Mouse (Mus musculus) mouse embryonic stem cell (cell line): ENCODE data around the gene Calm3.

Source experiments
- in situ Hi-C, 2 experiments: fragments of 300-500 bp; cut with MboI; formaldehyde crosslinking; loops; 1 replicate in 1 of 2; 3 replicates in 1 of 2; pipeline ENCODE4 v1.14.3; 2019 to 2020; ENCODE audit warnings: low sequenced_read_pairs in 2 of 2, low pct_unique_long_range_greater_than_20kb in 1 of 2, mixed read lengths in 1 of 2; ENCODE audit not compliant: unreplicated experiment in 1 of 2

Gene Calm3

GRCm38 (mm10) chr7:16944061-16944807 is 20.3 kb upstream of the Calm3 start, which contains the start of gene Pnmal2:
TSS of gene Pnmal2 (plus strand) at chr7:16944682.
- in situ Hi-C loops: no loop called here

- in situ Hi-C loops: no loop called here
Measured at GRCm38 (mm10) chr7:16942861-16943260, 18.9 kb upstream of the Calm3 start.

DNA sequence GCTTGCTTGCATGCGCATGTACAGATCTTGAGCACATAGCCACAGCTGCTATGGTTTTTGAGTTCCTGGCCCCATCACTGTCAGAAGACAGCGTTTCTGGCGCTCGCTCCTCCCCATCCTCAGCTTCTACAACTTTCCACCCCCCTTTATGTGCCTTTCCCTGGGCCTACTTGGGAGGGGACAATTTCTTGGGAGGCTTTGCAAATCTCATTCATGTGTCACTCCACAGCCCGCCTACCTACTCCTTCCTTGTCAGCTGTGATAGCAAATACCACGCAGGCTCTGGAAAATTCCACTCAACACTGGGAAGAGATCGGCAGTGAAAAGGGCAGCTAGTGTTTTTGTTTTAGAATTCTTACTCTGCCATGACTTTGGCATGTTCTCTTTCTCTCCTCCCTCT is 16.4 kb upstream of the Calm3 start:
- in situ Hi-C loops: no loop called here

GRCm38 (mm10) chr7:16938117-16938791 is 14.3 kb upstream of the Calm3 start:
- in situ Hi-C loops: loop anchor here (10.0 kb wide), 2 partner anchors 117 to 127 kb away; partner anchors contain the start of gene Hif3a (in 1 of the 2)

DNA sequence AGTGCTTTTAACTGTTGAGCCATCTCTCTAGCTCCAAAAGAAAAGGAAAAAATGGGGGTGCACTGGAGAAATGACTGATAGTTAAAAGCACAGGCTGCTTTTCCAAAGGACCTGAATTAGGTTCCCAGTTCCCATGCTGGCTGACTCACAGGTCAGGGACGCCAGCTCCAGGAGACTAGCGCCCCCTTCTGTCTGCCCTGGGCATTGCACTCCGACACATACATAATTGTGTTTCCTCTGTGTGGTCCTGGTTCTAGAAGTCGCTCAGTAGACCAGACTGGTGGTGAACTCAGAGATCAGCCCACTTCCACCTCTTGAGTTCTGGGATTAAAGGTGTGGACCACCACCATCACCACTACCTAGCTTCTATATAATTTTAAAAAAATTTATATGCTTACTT is 13.4 kb upstream of the Calm3 start:
- in situ Hi-C loops: loop anchor here (10.0 kb wide), 2 partner anchors 117 to 127 kb away; partner anchors contain the start of gene Hif3a (in 1 of the 2)

GRCm38 (mm10) chr7:16932704-16933577 is 9.0 kb upstream of the Calm3 start:
- in situ Hi-C loops: loop anchor here (10.0 kb wide), 2 partner anchors 122 to 132 kb away; partner anchors contain the start of gene Hif3a (in 1 of the 2)

GRCm38 (mm10) chr7:16931968-16932627 is 8.2 kb upstream of the Calm3 start:
- in situ Hi-C loops: loop anchor here (10.0 kb wide), 2 partner anchors 123 to 133 kb away; partner anchors contain the start of gene Hif3a (in 1 of the 2)

- in situ Hi-C loops: loop anchor here (10.0 kb wide), 2 partner anchors 124 to 134 kb away; partner anchors contain the start of gene Hif3a (in 1 of the 2)
Measured at GRCm38 (mm10) chr7:16930850-16931249, 6.9 kb upstream of the Calm3 start.

DNA sequence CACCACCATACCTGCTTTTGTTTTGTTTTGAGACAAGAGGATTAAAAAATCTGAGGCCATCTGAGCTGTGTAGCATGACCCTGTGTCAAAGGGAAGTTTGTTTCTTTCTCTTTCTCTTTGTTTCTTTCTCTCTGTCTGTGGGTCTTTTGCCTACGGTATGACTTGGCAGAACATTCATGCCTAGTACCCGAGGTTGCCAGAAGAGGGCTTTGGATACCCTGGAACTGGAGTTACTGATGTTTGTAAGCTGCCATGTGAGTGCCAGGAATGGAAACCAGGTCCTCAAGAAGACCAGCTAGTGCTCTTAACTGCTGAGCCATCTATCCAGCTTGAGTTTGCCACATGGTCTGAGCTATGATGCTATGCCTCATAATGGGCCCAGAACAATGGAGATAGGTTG is 4.4 kb upstream of the Calm3 start:
- in situ Hi-C loops: no loop called here

GRCm38 (mm10) chr7:16923283-16924036 is 454 bp downstream of the Calm3 start:
- in situ Hi-C loops: loop anchor here in 1 of 2 experiments (5.0 kb wide), 1 partner anchor 41 kb away; no protein-coding TSS in a partner anchor

DNA sequence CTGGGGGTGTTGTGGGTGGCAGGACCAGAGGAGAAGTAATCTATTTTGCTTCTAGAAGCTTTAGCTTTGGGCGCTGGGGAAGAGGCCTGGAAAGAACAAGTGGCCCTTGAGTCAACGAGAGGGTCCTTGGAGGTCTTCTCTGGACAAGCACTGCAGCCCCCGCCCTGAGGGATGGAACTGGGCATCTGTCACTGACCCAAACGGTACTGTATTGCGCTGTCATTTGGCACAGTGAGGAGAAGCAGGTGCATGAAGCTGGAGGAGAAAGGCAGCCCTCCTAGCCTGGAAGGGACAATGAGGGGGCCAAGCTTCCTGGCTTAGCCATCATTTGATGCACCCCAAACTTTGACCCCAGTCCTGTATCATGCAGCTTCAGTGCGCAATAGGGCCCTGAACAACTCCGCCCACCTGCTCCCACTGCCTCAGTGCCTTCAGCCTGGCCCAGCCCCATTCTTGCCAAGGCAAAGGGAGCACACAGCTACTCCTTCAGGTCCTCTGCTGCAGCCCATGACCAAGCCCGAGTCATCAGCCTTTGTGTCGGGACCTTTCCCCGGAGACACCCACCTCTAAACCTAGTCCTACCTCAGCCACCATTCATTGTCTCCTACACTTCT is 1.4 kb downstream of the Calm3 start:
- in situ Hi-C loops: loop anchor here in 1 of 2 experiments (5.0 kb wide), 1 partner anchor 40 kb away; no protein-coding TSS in a partner anchor

GRCm38 (mm10) chr7:16921881-16922335 is 2.0 kb downstream of the Calm3 start:
- in situ Hi-C loops: loop anchor here in 1 of 2 experiments (5.0 kb wide), 1 partner anchor 40 kb away; no protein-coding TSS in a partner anchor

GRCm38 (mm10) chr7:16920818-16921791 is 2.8 kb downstream of the Calm3 start:
- in situ Hi-C loops: loop anchor here in 1 of 2 experiments (5.0 kb wide), 1 partner anchor 39 kb away; no protein-coding TSS in a partner anchor

GRCm38 (mm10) chr7:16920150-16920579 is 3.7 kb downstream of the Calm3 start:
- in situ Hi-C loops: loop anchor here in 1 of 2 experiments (5.0 kb wide), 1 partner anchor 38 kb away; no protein-coding TSS in a partner anchor

GRCm38 (mm10) chr7:16919395-16920149 is 4.3 kb downstream of the Calm3 start:
- in situ Hi-C loops: loop anchor here in 1 of 2 experiments (5.0 kb wide), 1 partner anchor 37 kb away; no protein-coding TSS in a partner anchor
